Mouse (Mus musculus): ENCODE results near the gene Psmg3. TPM values are rescaled to one million over a fixed set of nuclear protein-coding genes. Genes with fewer than 3 reads are reported as not detected.

The Psmg3 gene
- total and polyA plus RNA-seq, 2 experiments from 2014 or later, result 26.9 to 63.9 TPM

- Histone ChIP-seq H3K4me3 (ENCODE audit: low read depth, low read length) (no peak overlapping the region), H3K4me2 (ENCODE audit: low read depth) (no peak overlapping the region), H3K36me3 (ENCODE audit: insufficient read depth) (0 out of 2 replicates have a peak, but pooled peaks cover under 1% of the 10 kb centered on the region), H3K27me3 (ENCODE audit: insufficient read depth, low read length) (no peaks in the 10 kb centered on the region), H3K9me3 (ENCODE audit: low read length) (no peaks in the 10 kb centered on the region), H3K9ac (no peak overlapping the region), H3K27ac (ENCODE audit: low read depth, low read length) (no peak overlapping the region), H3K4me1 (ENCODE audit: insufficient read depth) (no peaks in the 10 kb centered on the region)
- no peak for DNase-seq
- WGBS, result 67% methylated on average over 6 of the region's 6 CpGs
- ATAC-seq, result no peak
- TF ChIP-seq CTCF (IDR thresholded peaks at IDR 0.05; ENCODE audit: low read depth), result no peak
These were observed 10.7 kb downstream of the Psmg3 start for GRCm38 (mm10) chr5:139815964-139816363.

DNA sequence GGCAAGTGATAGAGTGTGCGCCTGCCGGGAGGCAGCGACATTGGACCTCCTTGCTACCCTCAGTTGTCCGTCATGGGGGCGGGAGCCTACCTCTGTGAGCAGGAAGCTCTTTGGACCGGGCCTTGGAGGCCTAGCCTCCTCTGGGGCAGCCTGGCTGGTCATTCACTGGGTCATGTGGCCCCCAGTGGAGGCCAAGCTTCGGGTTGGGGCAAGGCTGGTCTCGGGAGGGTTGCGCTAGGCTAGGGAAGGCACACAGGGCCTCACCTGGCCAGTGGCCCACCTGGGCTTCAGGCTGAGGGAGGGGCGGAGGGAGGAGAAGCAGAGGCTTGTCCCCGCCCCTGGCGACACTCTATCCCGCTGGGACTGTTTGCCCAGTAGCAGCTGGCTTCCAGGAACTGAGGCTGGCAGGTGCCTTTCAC, 12.7 kb downstream of the Psmg3 start:
- Histone ChIP-seq H3K9me3 (ENCODE audit: low read length) (no peaks in the 10 kb centered on the region), H3K27ac (ENCODE audit: low read depth, low read length) (no peak overlapping the region), H3K4me1 (ENCODE audit: insufficient read depth) (no peaks in the 10 kb centered on the region), H3K9ac (no peak overlapping the region), H3K4me3 (ENCODE audit: low read depth, low read length) (no peak overlapping the region), H3K27me3 (ENCODE audit: insufficient read depth, low read length) (no peaks in the 10 kb centered on the region), H3K36me3 (ENCODE audit: insufficient read depth) (no peaks in the 10 kb centered on the region), H3K4me2 (ENCODE audit: low read depth) (no peak overlapping the region)
- DNase-seq (no peak), ATAC-seq (no peak)
- WGBS, result 12% methylated on average over 13 of the region's 13 CpGs
- TF ChIP-seq CTCF (IDR thresholded peaks at IDR 0.05; ENCODE audit: low read depth), result no peak

GRCm38 (mm10) chr5:139813126-139813490, 13.6 kb downstream of the Psmg3 start:
- Histone ChIP-seq H3K9ac (no peak overlapping the region), H3K27ac (ENCODE audit: low read depth, low read length) (no peak overlapping the region), H3K4me3 (ENCODE audit: low read depth, low read length) (no peak overlapping the region), H3K27me3 (ENCODE audit: insufficient read depth, low read length) (no peaks in the 10 kb centered on the region), H3K9me3 (ENCODE audit: low read length) (no peaks in the 10 kb centered on the region), H3K4me2 (ENCODE audit: low read depth) (no peak overlapping the region), H3K4me1 (ENCODE audit: insufficient read depth) (no peaks in the 10 kb centered on the region), H3K36me3 (ENCODE audit: insufficient read depth) (no peaks in the 10 kb centered on the region)
- 60% methylated on average over 10 of the region's 10 CpGs for WGBS
- TF ChIP-seq CTCF (IDR thresholded peaks at IDR 0.05; ENCODE audit: low read depth), result no peak
- DNase-seq, result no peak
- ATAC-seq, result no peak

GRCm38 (mm10) chr5:139812398-139813125, 14.1 kb downstream of the Psmg3 start:
- Histone ChIP-seq H3K9ac (no peak overlapping the region), H3K9me3 (ENCODE audit: low read length) (no peaks in the 10 kb centered on the region), H3K4me1 (ENCODE audit: insufficient read depth) (no peaks in the 10 kb centered on the region), H3K4me2 (ENCODE audit: low read depth) (no peak overlapping the region), H3K4me3 (ENCODE audit: low read depth, low read length) (no peak overlapping the region), H3K27me3 (ENCODE audit: insufficient read depth, low read length) (no peaks in the 10 kb centered on the region), H3K27ac (ENCODE audit: low read depth, low read length) (no peak overlapping the region), H3K36me3 (ENCODE audit: insufficient read depth) (no peaks in the 10 kb centered on the region)
- ATAC-seq (no peak), DNase-seq (no peak)
- 70% methylated on average over 20 of the region's 20 CpGs for WGBS
- TF ChIP-seq CTCF (IDR thresholded peaks at IDR 0.05; ENCODE audit: low read depth), result no peak

GRCm38 (mm10) chr5:139811677-139812397, 14.8 kb downstream of the Psmg3 start:
- Histone ChIP-seq H3K9me3 (ENCODE audit: low read length) (no peaks in the 10 kb centered on the region), H3K4me2 (ENCODE audit: low read depth) (no peak overlapping the region), H3K27ac (ENCODE audit: low read depth, low read length) (no peak overlapping the region), H3K4me3 (ENCODE audit: low read depth, low read length) (no peak overlapping the region), H3K36me3 (ENCODE audit: insufficient read depth) (no peaks in the 10 kb centered on the region), H3K9ac (no peak overlapping the region), H3K27me3 (ENCODE audit: insufficient read depth, low read length) (no peaks in the 10 kb centered on the region), H3K4me1 (ENCODE audit: insufficient read depth) (no peaks in the 10 kb centered on the region)
- ATAC-seq, result no peak
- no peak for TF ChIP-seq CTCF (IDR thresholded peaks at IDR 0.05; ENCODE audit: low read depth)
- 82% methylated on average over 15 of the region's 15 CpGs for WGBS
- DNase-seq, result no peak

- no peaks in the 10 kb centered on the region for H3K27me3 ChIP-seq (ENCODE audit: insufficient read depth, low read length)
- H3K9me3 ChIP-seq (ENCODE audit: low read length), result no peaks in the 10 kb centered on the region
- H3K4me2 ChIP-seq (ENCODE audit: low read depth), result no peak overlapping the region
- WGBS, result 66% methylated on average over 4 of the region's 4 CpGs
- no peak overlapping the region for H3K9ac ChIP-seq
- TF ChIP-seq CTCF (IDR thresholded peaks at IDR 0.05; ENCODE audit: low read depth), result peak; percentile 35
- DNase-seq (no peak), ATAC-seq (no peak)
- H3K4me1 ChIP-seq (ENCODE audit: insufficient read depth), result no peaks in the 10 kb centered on the region
- no peaks in the 10 kb centered on the region for H3K36me3 ChIP-seq (ENCODE audit: insufficient read depth)
- no peak overlapping the region for H3K4me3 ChIP-seq (ENCODE audit: low read depth, low read length)
- no peak overlapping the region for H3K27ac ChIP-seq (ENCODE audit: low read depth, low read length)
These were observed 17.3 kb downstream of the Psmg3 start for GRCm38 (mm10) chr5:139809397-139809796.

DNA sequence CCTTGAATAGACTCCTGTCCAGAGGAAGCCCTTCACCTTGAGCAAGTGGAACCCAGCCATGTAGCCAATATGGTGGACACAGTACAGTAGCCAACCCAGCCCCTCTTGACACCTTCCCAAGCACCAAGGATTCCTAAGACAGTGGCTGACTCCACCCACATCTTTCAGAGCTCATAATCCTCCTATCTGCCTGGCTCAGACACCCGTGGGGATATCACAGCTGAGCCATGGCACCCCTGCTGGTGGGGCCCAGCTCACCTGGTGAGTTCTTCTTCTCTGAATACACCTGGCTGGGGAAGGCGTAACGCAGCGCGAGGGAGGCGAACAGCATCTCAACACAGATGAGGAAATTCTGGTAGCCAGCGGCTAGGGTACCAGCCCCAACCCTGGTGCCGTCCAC, 20.8 kb downstream of the Psmg3 start:
- Histone ChIP-seq H3K4me3 (ENCODE audit: low read depth, low read length) (no peak overlapping the region), H3K9ac (no peak overlapping the region), H3K4me2 (ENCODE audit: low read depth) (no peak overlapping the region), H3K9me3 (ENCODE audit: low read length) (no peaks in the 10 kb centered on the region), H3K36me3 (ENCODE audit: insufficient read depth) (peaks cover 4% of the 10 kb centered on the region), H3K27ac (ENCODE audit: low read depth, low read length) (no peak overlapping the region), H3K27me3 (ENCODE audit: insufficient read depth, low read length) (no peaks in the 10 kb centered on the region), H3K4me1 (ENCODE audit: insufficient read depth) (no peaks in the 10 kb centered on the region)
- no peak for DNase-seq
- 91% methylated on average over 8 of the region's 8 CpGs for WGBS
- no peak for TF ChIP-seq CTCF (IDR thresholded peaks at IDR 0.05; ENCODE audit: low read depth)
- no peak for ATAC-seq

All from forebrain, postnatal 0 days (tissue).